Mouse (Mus musculus): ENCODE results near the gene Cdk17.

The Cdk17 gene

GRCm38 (mm10) chr10:93259826-93260225 lies 99.2 kb downstream of the Cdk17 start:
- no peak for DNase-seq (ENCODE audit: low read depth in 2 of 2, low spot score in 2 of 2)

GRCm38 (mm10) chr10:93261132-93261980 lies 100.7 kb downstream of the Cdk17 start:
- peak; percentile 17 to 44 for DNase-seq (ENCODE audit: low read depth in 2 of 2, low spot score in 2 of 2)

DNA sequence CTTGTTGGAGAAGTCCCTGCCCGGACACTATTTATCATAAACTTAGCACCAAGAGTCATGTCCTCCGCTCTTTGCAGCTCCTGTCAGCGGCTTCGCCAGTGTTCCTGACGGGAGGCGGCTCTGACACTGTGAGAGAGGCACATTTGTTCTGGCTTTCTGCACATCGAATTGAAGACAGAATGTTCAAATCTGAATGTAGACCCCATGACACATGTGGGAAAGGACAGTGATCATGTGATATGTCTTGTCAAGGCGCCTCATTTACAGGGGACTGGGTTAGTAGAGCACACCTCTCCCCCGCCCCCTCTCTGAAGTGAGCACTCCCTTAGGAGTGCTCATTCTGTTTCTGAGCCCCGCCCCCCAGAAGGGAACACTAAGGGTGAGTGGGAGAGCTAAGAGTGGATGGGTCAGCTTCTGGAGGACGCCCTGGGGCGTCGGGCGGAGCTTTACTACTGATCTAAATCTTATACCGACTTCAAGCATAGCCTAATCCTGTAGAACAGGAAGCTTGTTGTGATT lies 101.4 kb downstream of the Cdk17 start:
- no peak for DNase-seq (ENCODE audit: low read depth in 2 of 2, low spot score in 2 of 2)

- no peak for DNase-seq (ENCODE audit: low read depth in 2 of 2, low spot score in 2 of 2)
These were observed 102.8 kb downstream of the Cdk17 start for GRCm38 (mm10) chr10:93263431-93263830.

DNA sequence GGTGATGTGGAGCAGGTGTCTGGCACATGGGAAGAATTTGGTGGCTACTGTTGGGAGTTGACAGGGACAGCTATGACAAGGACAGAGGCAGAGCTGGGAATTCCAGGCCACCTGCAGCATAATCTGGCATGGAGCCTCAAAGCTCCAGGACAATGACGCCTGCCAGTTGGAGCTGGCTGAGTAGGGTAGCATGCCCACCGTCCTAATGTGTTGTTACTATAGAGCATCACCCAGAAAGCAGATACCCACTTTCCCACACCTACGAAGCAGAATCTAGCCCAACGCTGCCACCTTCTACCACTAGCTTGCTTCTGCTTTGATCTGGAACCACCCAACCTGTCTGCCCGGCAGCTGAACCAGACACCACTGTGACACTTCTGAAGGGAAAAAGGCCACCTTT lies 103.3 kb downstream of the Cdk17 start:
- DNase-seq (ENCODE audit: low read depth in 2 of 2, low spot score in 2 of 2): no peak

DNA sequence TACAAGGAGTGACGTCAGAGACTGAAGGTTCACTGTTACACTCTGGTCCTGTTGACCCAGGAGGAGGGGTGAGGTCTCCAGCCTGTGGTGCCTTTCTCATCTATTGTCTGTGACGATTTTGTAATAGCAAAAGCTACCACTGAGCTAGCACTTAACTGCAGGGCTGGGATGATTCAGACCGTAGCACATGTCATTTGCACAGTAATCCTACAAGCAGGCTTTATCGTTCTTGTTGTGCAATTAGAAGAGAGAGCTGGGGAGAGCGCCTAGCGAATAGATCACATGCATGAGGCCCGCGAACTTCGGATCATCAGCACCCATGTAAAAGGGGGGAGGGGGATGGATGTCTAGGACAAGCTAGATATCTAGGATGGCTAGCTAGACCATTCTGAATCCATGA lies 105.2 kb downstream of the Cdk17 start:
- no peak for DNase-seq (ENCODE audit: low read depth in 2 of 2, low spot score in 2 of 2)

GRCm38 (mm10) chr10:93266521-93266920 lies 105.8 kb downstream of the Cdk17 start:
- DNase-seq (ENCODE audit: low read depth in 2 of 2, low spot score in 2 of 2): no peak

- no peak for DNase-seq (ENCODE audit: low read depth in 2 of 2, low spot score in 2 of 2)
These were observed 106.8 kb downstream of the Cdk17 start for GRCm38 (mm10) chr10:93267509-93267908.

- no peak for DNase-seq (ENCODE audit: low read depth in 2 of 2, low spot score in 2 of 2)
These were observed 107.7 kb downstream of the Cdk17 start for GRCm38 (mm10) chr10:93268339-93268738.

DNA sequence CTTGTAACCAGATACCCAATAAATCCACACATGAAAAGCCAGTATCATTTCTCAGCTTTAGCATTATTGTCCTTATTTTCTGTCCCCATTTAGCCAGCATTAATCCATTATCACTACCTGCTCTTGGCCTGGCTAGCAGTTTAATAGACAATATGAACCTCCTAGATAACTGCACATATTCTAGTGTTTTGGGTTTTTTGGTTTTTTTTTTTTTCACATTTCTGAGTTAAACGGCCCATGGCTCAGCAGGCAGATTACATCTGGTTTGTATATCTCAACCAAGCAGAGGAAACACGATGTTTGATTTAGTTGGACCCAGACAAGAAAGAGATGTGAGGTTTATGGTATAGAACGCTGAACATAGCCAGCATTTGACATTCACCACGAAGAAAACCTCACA lies 109.1 kb downstream of the Cdk17 start:
- DNase-seq (ENCODE audit: low read depth in 2 of 2, low spot score in 2 of 2): no peak

DNA sequence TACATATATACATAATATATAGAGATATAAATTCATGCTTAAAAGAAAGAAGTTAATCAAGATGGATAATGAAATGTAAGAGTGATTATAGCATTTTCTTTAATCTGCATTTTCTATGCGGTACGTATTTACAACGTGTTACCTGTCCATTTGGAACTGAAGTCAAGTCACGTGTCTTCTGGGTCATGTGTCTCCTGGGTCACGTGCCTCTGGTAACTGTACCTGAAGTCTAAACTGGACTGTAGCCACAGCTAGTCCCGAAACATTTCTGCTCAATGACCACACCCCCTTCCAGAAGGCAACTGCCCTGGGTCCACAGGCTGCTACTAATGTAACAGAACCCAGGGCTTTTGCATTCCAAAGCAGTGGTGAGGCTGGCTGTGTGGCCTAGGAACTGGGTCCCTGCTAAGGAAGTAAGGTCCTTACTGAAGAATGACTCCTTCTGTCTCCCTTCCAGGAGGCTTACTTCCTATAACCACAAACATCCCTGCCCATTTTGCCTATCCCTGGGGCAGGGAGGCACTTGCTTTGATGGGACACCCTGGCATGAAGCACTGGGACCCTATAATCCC lies 110.3 kb downstream of the Cdk17 start:
- DNase-seq (ENCODE audit: low read depth in 2 of 2, low spot score in 2 of 2): no peak

- DNase-seq (ENCODE audit: low read depth in 2 of 2, low spot score in 2 of 2): no peak
These were observed 111.2 kb downstream of the Cdk17 start for GRCm38 (mm10) chr10:93271831-93272230.

- peak; percentile 28 to 49 for DNase-seq (ENCODE audit: low read depth in 2 of 2, low spot score in 2 of 2)
These were observed 112.6 kb downstream of the Cdk17 start for GRCm38 (mm10) chr10:93272986-93273982.

DNA sequence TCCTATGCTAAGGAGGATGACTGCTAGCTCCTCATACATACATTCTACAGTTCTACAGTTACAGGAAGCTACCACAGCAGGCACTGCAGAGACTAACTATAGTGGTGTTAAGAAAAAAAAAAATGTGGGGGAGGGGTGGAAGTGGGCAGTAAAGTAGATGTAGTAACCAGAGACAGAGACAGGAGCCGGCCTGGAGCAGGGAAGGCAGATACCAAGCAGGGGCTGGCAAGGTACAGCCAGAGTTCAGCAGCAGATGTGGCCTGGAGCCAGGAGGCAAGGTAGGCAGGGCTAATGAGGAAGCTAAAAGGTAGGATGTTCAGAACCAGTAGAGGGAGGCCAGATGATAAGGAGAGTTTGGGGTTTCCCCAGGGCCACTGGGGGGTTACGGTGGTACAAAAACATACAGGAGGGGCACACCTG lies 113.6 kb downstream of the Cdk17 start:
- DNase-seq (ENCODE audit: low read depth in 2 of 2, low spot score in 2 of 2): peak; percentile 27 to 30

- DNase-seq (ENCODE audit: low read depth in 2 of 2, low spot score in 2 of 2): no peak
These were observed 114.8 kb downstream of the Cdk17 start for GRCm38 (mm10) chr10:93275212-93276136.

DNA sequence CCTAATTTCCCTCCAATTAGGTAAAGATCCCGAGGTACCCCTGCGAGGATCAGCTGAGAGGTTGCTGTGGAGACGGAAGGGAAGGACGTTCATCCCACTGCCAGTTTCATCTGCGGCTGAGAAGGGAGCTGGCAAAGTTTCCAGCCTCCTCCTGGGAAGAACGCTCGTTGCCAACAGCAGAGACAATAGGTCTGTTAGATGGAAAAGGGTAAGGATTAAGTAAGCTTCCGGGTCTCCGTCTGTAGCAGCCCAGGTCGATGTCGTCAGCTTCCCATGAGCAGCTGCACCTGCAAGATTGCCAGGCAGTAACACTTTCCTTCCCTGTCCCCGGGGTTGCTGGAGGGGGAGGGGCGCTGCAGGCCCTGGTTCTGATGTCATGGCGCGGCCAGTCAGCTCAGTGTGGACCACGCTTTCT lies 115.7 kb downstream of the Cdk17 start:
- DNase-seq (ENCODE audit: low read depth in 2 of 2, low spot score in 2 of 2): no peak

- no peak for DNase-seq (ENCODE audit: low read depth in 2 of 2, low spot score in 2 of 2)
These were observed 116.2 kb downstream of the Cdk17 start for GRCm38 (mm10) chr10:93276857-93277256.

GRCm38 (mm10) chr10:93278361-93278760 lies 117.7 kb downstream of the Cdk17 start:
- DNase-seq (ENCODE audit: low read depth in 2 of 2, low spot score in 2 of 2): no peak

GRCm38 (mm10) chr10:93279062-93279461 lies 118.4 kb downstream of the Cdk17 start:
- DNase-seq (ENCODE audit: low read depth in 2 of 2, low spot score in 2 of 2): no peak

GRCm38 (mm10) chr10:93280586-93280985 lies 119.9 kb downstream of the Cdk17 start:
- DNase-seq (ENCODE audit: low read depth in 2 of 2, low spot score in 2 of 2): no peak
